Mouse (Mus musculus) liver, embryonic 13.5 days (tissue): ENCODE results near the gene Fam78a. TPM values are rescaled to one million over a fixed set of nuclear protein-coding genes. Genes with fewer than 3 reads are reported as not detected.

ENCODE experiments used
- microRNA-seq: library from miRNA; unstranded; fragments of <30 nt; microRNA quantifications from one replicate; pipeline ENCODE4, GENCODE M21; 2016
- polyA plus RNA-seq: library from polyadenylated mRNA; unstranded; fragments of >200 nt; fragmentation: Nextera tagmentation; extraction: Ambion mirVana; gene quantifications from 2 replicates; pipeline ENCODE4 v1.2.1, GENCODE M21; 2015

Fam78a gene
- polyA plus RNA-seq, 1 experiment from 2014 or later = 10.6 TPM

Small RNA genes within 50 kb of the gene (microRNA-seq; reads per million reads assigned to microRNA genes)
- 1.5 reads per million for gene Mir7674

Other genes starting within 250 kb of the Fam78a start
- 0.03 TPM in 1 of 2 replicates, not detected in the other for gene Fibcd1, start 238.9 kb downstream of the Fam78a start, polyA plus RNA-seq
- 0.02 and 0.07 TPM in 2 replicates for gene Lamc3, start 197.6 kb downstream of the Fam78a start, polyA plus RNA-seq
- gene Aif1l, start 134.7 kb downstream of the Fam78a start, polyA plus RNA-seq = 3.5 and 4.0 TPM in 2 replicates
- 59.8 and 71.9 TPM in 2 replicates for gene Nup214, start 110.4 kb downstream of the Fam78a start, polyA plus RNA-seq
- 2.0 and 2.2 TPM in 2 replicates for gene Plpp7, start 10.7 kb upstream of the Fam78a start, polyA plus RNA-seq
- 6.8 and 7.7 TPM in 2 replicates for gene Prrc2b, start 66.2 kb upstream of the Fam78a start, polyA plus RNA-seq
- 15.4 and 15.6 TPM in 2 replicates for gene Pomt1, start 151.7 kb upstream of the Fam78a start, polyA plus RNA-seq
- 28.0 and 30.1 TPM in 2 replicates for gene Uck1, start 175.3 kb upstream of the Fam78a start, polyA plus RNA-seq
- 7.4 and 8.7 TPM in 2 replicates for gene Golga2, start 202.5 kb upstream of the Fam78a start, polyA plus RNA-seq
- gene Swi5, start 203.2 kb upstream of the Fam78a start, polyA plus RNA-seq = 218 and 237 TPM in 2 replicates